Mouse (Mus musculus) MEL (cell line): ENCODE measurements around the gene Rtel1. TPM values are rescaled to one million over a fixed set of nuclear protein-coding genes. Genes with fewer than 3 reads are reported as not detected.

ENCODE experiments used
- DNase-seq: peaks from one replicate; pipeline ENCODE4 v3.0.0; 2011; ENCODE audit warnings: low read depth, low spot score
- H3K27ac ChIP-seq: 2 replicates; pipeline ENCODE4 v1.5.1; 2012; ENCODE audit warnings: low read depth, mild to moderate bottlenecking, control low read depth, low read length, moderate library complexity; ENCODE audit not compliant: control insufficient read depth
- H3K27me3 ChIP-seq, 2 experiments: fragments of 150-350 bp in 1 of 2; sonication (generic) in 1 of 2; 2 replicates each; pipeline ENCODE4 v1.6.1; 2012; ENCODE audit warnings: low read length in 2 of 2, mild to moderate bottlenecking in 2 of 2, improper control_type of control experiment in 1 of 2, moderate library complexity in 1 of 2; ENCODE audit not compliant: insufficient read depth in 2 of 2, control insufficient read depth in 1 of 2
- H3K36me3 ChIP-seq, 2 experiments: 2 replicates each; pipeline ENCODE4 v1.6.1; 2012 to 2014; ENCODE audit warnings: low read length in 2 of 2, improper control_type of control experiment in 1 of 2, inconsistent platforms in 1 of 2, mild to moderate bottlenecking in 1 of 2; ENCODE audit not compliant: insufficient read depth in 2 of 2, control insufficient read depth in 1 of 2
- H3K4me1 ChIP-seq, 2 experiments: fragments of 150-350 bp in 1 of 2; sonication (generic) in 1 of 2; 2 replicates each; pipeline ENCODE4 v1.6.1; 2012; ENCODE audit warnings: low read length in 2 of 2, improper control_type of control experiment in 1 of 2, mild to moderate bottlenecking in 1 of 2; ENCODE audit not compliant: insufficient read depth in 2 of 2, control insufficient read depth in 1 of 2
- H3K4me3 ChIP-seq, 2 experiments: fragments of 150-350 bp in 1 of 2; sonication (generic) in 1 of 2; 2 replicates each; pipeline ENCODE4 v1.5.1; 2012; ENCODE audit warnings: low read depth in 2 of 2, low read length in 2 of 2, mild to moderate bottlenecking in 2 of 2, moderate library complexity in 2 of 2, control low read depth in 1 of 2, improper control_type of control experiment in 1 of 2; ENCODE audit not compliant: control insufficient read depth in 1 of 2, insufficient read depth in 1 of 2
- H3K79me2 ChIP-seq: 2 replicates; pipeline ENCODE4 v1.6.1; 2012; ENCODE audit warnings: mild to moderate bottlenecking, low read length, moderate library complexity; ENCODE audit not compliant: control insufficient read depth, poor library complexity, insufficient read depth
- H3K9ac ChIP-seq: 2 replicates; pipeline ENCODE4 v1.6.1; 2012; ENCODE audit warnings: low read depth, mild to moderate bottlenecking, control low read depth, low read length, moderate library complexity; ENCODE audit not compliant: control insufficient read depth, poor library complexity, severe bottlenecking
- H3K9me3 ChIP-seq: fragments of 150-350 bp; sonication (generic); replicated peaks from 2 replicates; pipeline ENCODE4 v1.6.1; 2012; ENCODE audit warnings: mild to moderate bottlenecking, low read length, improper control_type of control experiment, moderate library complexity; ENCODE audit not compliant: insufficient read depth
- BHLHE40 ChIP-seq: IDR thresholded peaks from 2 replicates; pipeline ENCODE4 v1.6.1; 2012; ENCODE audit warnings: low read depth, mild to moderate bottlenecking, inconsistent platforms, low read length, improper control_type of control experiment, borderline replicate concordance
- E2F4 ChIP-seq: IDR thresholded peaks from 2 replicates; pipeline ENCODE4 v1.6.1; 2011; ENCODE audit warnings: low read depth, low read length, improper control_type of control experiment, borderline replicate concordance
- ELF1 ChIP-seq: IDR thresholded peaks from 2 replicates; pipeline ENCODE4 v1.6.1; 2014; ENCODE audit warnings: low read depth, mild to moderate bottlenecking, inconsistent platforms, low read length, improper control_type of control experiment, moderate library complexity
- HCFC1 ChIP-seq: IDR thresholded peaks from 2 replicates; pipeline ENCODE4 v1.6.1; 2012; ENCODE audit warnings: low read depth, mild to moderate bottlenecking, inconsistent platforms, low read length, improper control_type of control experiment, moderate library complexity
- MAFK ChIP-seq: IDR thresholded peaks from 2 replicates; pipeline ENCODE4 v1.6.1; 2011; ENCODE audit warnings: low read depth, mild to moderate bottlenecking, low read length, improper control_type of control experiment, borderline replicate concordance
- MXI1 ChIP-seq: IDR thresholded peaks from 2 replicates; pipeline ENCODE4 v1.6.1; 2011; ENCODE audit warnings: mild to moderate bottlenecking, low read depth, low read length, improper control_type of control experiment
- MYB ChIP-seq: IDR thresholded peaks from 2 replicates; pipeline ENCODE4 v1.6.1; 2011; ENCODE audit warnings: mild to moderate bottlenecking, low read depth, low read length, improper control_type of control experiment
- NRF1 ChIP-seq: IDR thresholded peaks from 2 replicates; pipeline ENCODE4 v1.6.1; 2014; ENCODE audit warnings: low read depth, mild to moderate bottlenecking, inconsistent platforms, low read length, improper control_type of control experiment, moderate library complexity; ENCODE audit not compliant: poor library complexity, insufficient read depth, severe bottlenecking
- POLR2A ChIP-seq, 2 experiments: IDR thresholded peaks; 2 replicates each; pipeline ENCODE4 v1.6.1; 2011 to 2012; ENCODE audit warnings: low read length in 2 of 2, mild to moderate bottlenecking in 2 of 2, control low read depth in 1 of 2, improper control_type of control experiment in 1 of 2, low read depth in 1 of 2, moderate library complexity in 1 of 2; ENCODE audit not compliant: control insufficient read depth in 1 of 2, insufficient read depth in 1 of 2, poor library complexity in 1 of 2
- POLR2AphosphoS2 ChIP-seq: IDR thresholded peaks from 2 replicates; pipeline ENCODE4 v1.6.1; 2011; ENCODE audit warnings: low read length, improper control_type of control experiment
- SIN3A ChIP-seq: IDR thresholded peaks from 2 replicates; pipeline ENCODE4 v1.6.1; 2012; ENCODE audit warnings: low read length, improper control_type of control experiment, inconsistent platforms
- SMC3 ChIP-seq: IDR thresholded peaks from 2 replicates; pipeline ENCODE4 v1.6.1; 2011; ENCODE audit warnings: low read depth, low read length, improper control_type of control experiment
- TBP ChIP-seq: IDR thresholded peaks from 2 replicates; pipeline ENCODE4 v1.8.0; 2011; ENCODE audit warnings: low read depth, low read length, improper control_type of control experiment
- USF1 ChIP-seq: IDR thresholded peaks from 2 replicates; pipeline ENCODE4 v1.6.1; 2014; ENCODE audit warnings: low read depth, mild to moderate bottlenecking, inconsistent platforms, low read length, improper control_type of control experiment, moderate library complexity
- USF2 ChIP-seq, 2 experiments: IDR thresholded peaks; 2 replicates each; pipeline ENCODE4 v1.6.1; 2011 to 2012; ENCODE audit warnings: improper control_type of control experiment in 2 of 2, low read length in 2 of 2, borderline replicate concordance in 1 of 2, inconsistent platforms in 1 of 2, low read depth in 1 of 2, mild to moderate bottlenecking in 1 of 2; ENCODE audit not compliant: insufficient read depth in 1 of 2
- ZC3H11A ChIP-seq: IDR thresholded peaks from 2 replicates; pipeline ENCODE4 v1.6.1; 2012; ENCODE audit warnings: low read depth, mild to moderate bottlenecking, inconsistent platforms, low read length, improper control_type of control experiment
- ZKSCAN1 ChIP-seq: IDR thresholded peaks from 2 replicates; pipeline ENCODE4 v1.6.1; 2012; ENCODE audit warnings: low read depth, mild to moderate bottlenecking, inconsistent platforms, low read length, improper control_type of control experiment, moderate library complexity
- polyA plus RNA-seq, 2 experiments: library from polyadenylated mRNA; stranded (reverse) in 1 of 2; unstranded in 1 of 2; fragments of >175 nt in 1 of 2; fragments of >200 nt in 1 of 2; gene quantifications; 2 replicates each; pipeline versions ENCODE4 v1.2.1 to v1.2.4; 2012; ENCODE audit warnings: low replicate concordance in 2 of 2, low read depth in 1 of 2; ENCODE audit not compliant: insufficient read length in 2 of 2, insufficient read depth in 1 of 2, missing spikeins in 1 of 2
- total RNA-seq: library from RNA; depleted of rRNA; stranded (reverse); fragments of 300-350 nt; gene quantifications from 2 replicates; pipeline ENCODE4 v1.2.3, GENCODE M21; 2012

The Rtel1 gene
- total and polyA plus RNA-seq, 3 experiments, result 54.2 to 87.0 TPM; not detected in 1

- Histone ChIP-seq H3K4me3 (no peak overlapping the region), H3K36me3 (peaks cover 0 to 2% of the 10 kb centered on the region in 2 experiments; a peak in 1 of 4 replicates), H3K27me3 (no peaks in the 10 kb centered on the region), H3K79me2 (no peaks in the 10 kb centered on the region), H3K4me1 (no peaks in the 10 kb centered on the region), H3K27ac (no peak overlapping the region), H3K9ac (no peak overlapping the region), H3K9me3 (no peaks in the 10 kb centered on the region)
- DNase-seq, result no peak
- TF ChIP-seq MAFK (no peak), TBP (no peak), E2F4 (no peak)
Measured at GRCm38 (mm10) chr2:181385885-181386284, 66.3 kb downstream of the Rtel1 start.

DNA sequence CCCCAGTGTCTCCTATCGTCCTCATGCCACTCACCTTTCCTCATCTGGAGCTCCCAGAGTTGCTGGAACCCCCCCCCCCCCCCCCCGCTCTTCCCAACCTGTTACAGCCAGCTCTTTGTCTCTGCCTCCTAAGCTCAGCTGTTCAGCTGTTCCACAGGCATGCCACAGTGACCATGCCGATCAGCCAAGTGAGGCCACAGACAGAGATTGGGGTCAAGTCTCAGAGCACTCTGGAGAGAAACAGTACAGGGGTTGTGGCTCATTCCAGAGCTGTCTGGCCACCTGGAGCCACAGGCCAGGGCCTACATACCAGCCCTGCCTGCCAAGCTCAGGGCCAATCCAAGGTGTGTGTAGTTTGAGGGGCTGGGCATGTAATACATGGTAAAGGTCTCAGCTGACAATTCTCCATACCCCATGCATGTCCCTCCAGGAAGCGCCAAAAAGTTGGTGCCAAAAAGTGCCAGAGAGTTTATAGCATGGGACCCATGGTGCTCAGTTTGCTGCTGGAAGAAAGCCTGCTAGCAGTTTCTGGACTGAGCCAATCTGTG, 67.2 kb downstream of the Rtel1 start:
- no peaks in the 10 kb centered on the region for H3K79me2 ChIP-seq
- H3K4me1 ChIP-seq, result no peaks in the 10 kb centered on the region
- no peaks in the 10 kb centered on the region for H3K9me3 ChIP-seq
- peaks cover 0 to 1% of the 10 kb centered on the region in 2 experiments; a peak in 1 of 4 replicates for H3K36me3 ChIP-seq
- no peak for TF ChIP-seq POLR2A (IDR thresholded peaks at IDR 0.05; ENCODE audit: control insufficient read depth in 1 of 2, insufficient read depth in 1 of 2, low read depth in 1 of 2, low read length in 2 of 2, poor library complexity in 1 of 2)
- TF ChIP-seq HCFC1, result no peak
- no peak for TF ChIP-seq MXI1
- no peak for TF ChIP-seq USF1
- no peak for TF ChIP-seq MYB
- no peak for TF ChIP-seq SIN3A
- no peak for TF ChIP-seq SMC3
- no peak for TF ChIP-seq MAFK
- TF ChIP-seq BHLHE40, result no peak
- no peak for TF ChIP-seq USF2 (IDR thresholded peaks at IDR 0.05; ENCODE audit: borderline replicate concordance in 1 of 2, insufficient read depth in 1 of 2, low read depth in 1 of 2, low read length in 2 of 2)
- no peak for TF ChIP-seq ZKSCAN1
- no peak for TF ChIP-seq ZC3H11A
- no peak for TF ChIP-seq POLR2AphosphoS2
- TF ChIP-seq NRF1, result no peak
- no peak for TF ChIP-seq ELF1
- no peaks in the 10 kb centered on the region for H3K27me3 ChIP-seq
- no peak overlapping the region for H3K4me3 ChIP-seq
- no peak overlapping the region for H3K9ac ChIP-seq
- H3K27ac ChIP-seq, result no peak overlapping the region
- DNase-seq, result no peak
